ENCODE assay signal across 20 mouse cellular contexts in genomic region chr4:117624660-117625059, GRCm38 (mm10). TPM values are rescaled to one million over a fixed set of nuclear protein-coding genes. Genes with fewer than 3 reads are reported as not detected.
DNase-seq lines count a peak whose midpoint lies in the region; ATAC-seq lines count a peak whose summit lies in the region.
"Had no signal": no experiment of that assay in that cellular context is flagged by ENCODE, and none has a peak within 500 bp of the region (broad histone marks: within the 10 kb centered on the region; RNA-seq: fewer than 3 reads in every experiment).

No protein-coding gene starts in this region.

- no peak for DNase-seq in hindbrain, embryonic 10.5 days (ENCODE audit: low spot score)
- DNase-seq in thymus, postnatal 14 days = peak; percentile 16
- DNase-seq in thymus, postnatal 36 days = no peak
- DNase-seq in naive thymus-derived CD4-positive, alpha-beta T cell, adult 2 months (ENCODE audit: low read depth) = peak; percentile 31
- no peak for DNase-seq in gastrocnemius, postnatal 14 days
- DNase-seq: adrenal gland, adult 8-10 months; B cell, adult 2 months; cerebellum, adult 9-11 months; heart, adult 18-20 months; lung, adult 18-20 months; retina, postnatal 1 day had no signal

- no peak overlapping the region for H3K4me3 ChIP-seq in hindbrain, embryonic 13.5 days
- H3K4me3 ChIP-seq in hindbrain, embryonic 10.5 days = no peak overlapping the region
- no peak overlapping the region for H3K4me3 ChIP-seq in kidney, embryonic 15.5 days (replicated peaks)
- H3K4me3 ChIP-seq in midbrain, embryonic 13.5 days (replicated peaks) = no peak overlapping the region
- H3K4me3 ChIP-seq: forebrain, embryonic 15.5 days; heart, embryonic 15.5 days; layer of hippocampus, adult 2 months; limb, embryonic 15.5 days had no signal

- intact Hi-C loops in gastrocnemius, postnatal 14 days (cut with DNase I; ENCODE audit: low total_unique reads) = loop anchor here (10.0 kb wide), 1 partner anchor 50 kb away; no protein-coding TSS in a partner anchor

- H3K36me3 ChIP-seq in hindbrain, embryonic 13.5 days = peaks cover 15% of the 10 kb centered on the region
- peaks cover 47% of the 10 kb centered on the region for H3K36me3 ChIP-seq in hindbrain, embryonic 10.5 days
- peaks cover 34% of the 10 kb centered on the region for H3K36me3 ChIP-seq in kidney, embryonic 15.5 days
- peaks cover 28% of the 10 kb centered on the region for H3K36me3 ChIP-seq in midbrain, embryonic 13.5 days

- H3K9me3 ChIP-seq in hindbrain, embryonic 13.5 days = no peaks in the 10 kb centered on the region
- no peaks in the 10 kb centered on the region for H3K9me3 ChIP-seq in hindbrain, embryonic 10.5 days
- H3K9me3 ChIP-seq in kidney, embryonic 15.5 days (replicated peaks) = no peaks in the 10 kb centered on the region
- H3K9me3 ChIP-seq in midbrain, embryonic 13.5 days = no peaks in the 10 kb centered on the region
- H3K9me3 ChIP-seq: forebrain, embryonic 15.5 days; G1E; heart, embryonic 15.5 days; limb, embryonic 15.5 days had no signal

- 81% methylated on average over 5 of the region's 5 CpGs for WGBS in hindbrain, embryonic 13.5 days
- 93% methylated on average over 5 of the region's 5 CpGs for WGBS in hindbrain, embryonic 10.5 days
- WGBS in kidney, embryonic 15.5 days = 56% methylated on average over 5 of the region's 5 CpGs
- 89% methylated on average over 5 of the region's 5 CpGs for WGBS in midbrain, embryonic 13.5 days

- no peak overlapping the region for H3K9ac ChIP-seq in hindbrain, embryonic 13.5 days
- no peak overlapping the region for H3K9ac ChIP-seq in kidney, embryonic 15.5 days
- no peak overlapping the region for H3K9ac ChIP-seq in midbrain, embryonic 13.5 days (replicated peaks)
- H3K9ac ChIP-seq: forebrain, embryonic 15.5 days; heart, embryonic 15.5 days; limb, embryonic 15.5 days had no signal

- H3K27me3 ChIP-seq in hindbrain, embryonic 13.5 days = no peaks in the 10 kb centered on the region
- H3K27me3 ChIP-seq in hindbrain, embryonic 10.5 days (ENCODE audit: insufficient read depth, poor library complexity, severe bottlenecking) = no peaks in the 10 kb centered on the region
- no peaks in the 10 kb centered on the region for H3K27me3 ChIP-seq in kidney, embryonic 15.5 days
- no peaks in the 10 kb centered on the region for H3K27me3 ChIP-seq in midbrain, embryonic 13.5 days
- H3K27me3 ChIP-seq: forebrain, embryonic 15.5 days; heart, embryonic 15.5 days; limb, embryonic 15.5 days had no signal

- 0 out of 2 replicates have a peak overlapping the region, but pooled peaks have one; percentile 68 for H3K27ac ChIP-seq in hindbrain, embryonic 13.5 days
- H3K27ac ChIP-seq in hindbrain, embryonic 10.5 days = no peak overlapping the region
- H3K27ac ChIP-seq in kidney, embryonic 15.5 days = peak overlapping the region; percentile 60; the same call in 1 of the 2 replicates
- no peak overlapping the region for H3K27ac ChIP-seq in midbrain, embryonic 13.5 days
- H3K27ac ChIP-seq: forebrain, embryonic 15.5 days; heart, embryonic 15.5 days; layer of hippocampus, adult 2 months; limb, embryonic 15.5 days; macrophage had no signal

- H3K4me2 ChIP-seq in hindbrain, embryonic 13.5 days = no peak overlapping the region
- H3K4me2 ChIP-seq in kidney, embryonic 15.5 days = no peak overlapping the region
- no peak overlapping the region for H3K4me2 ChIP-seq in midbrain, embryonic 13.5 days (replicated peaks)
- H3K4me2 ChIP-seq: forebrain, embryonic 15.5 days; heart, embryonic 15.5 days; limb, embryonic 15.5 days had no signal

- H3K4me1 ChIP-seq in hindbrain, embryonic 13.5 days (replicated peaks) = peaks cover 19% of the 10 kb centered on the region
- H3K4me1 ChIP-seq in hindbrain, embryonic 10.5 days (replicated peaks) = peaks cover 12% of the 10 kb centered on the region; the same call in 1 of the 2 replicates
- peaks cover 21% of the 10 kb centered on the region for H3K4me1 ChIP-seq in kidney, embryonic 15.5 days
- H3K4me1 ChIP-seq in midbrain, embryonic 13.5 days (replicated peaks) = peaks cover 17% of the 10 kb centered on the region
- H3K4me1 ChIP-seq: forebrain, embryonic 15.5 days had no signal

- ATAC-seq in hindbrain, embryonic 13.5 days (ENCODE audit: low FRiP score) = no peak
- peak; percentile 59; the same call in 1 of the 2 replicates for ATAC-seq in kidney, embryonic 15.5 days (replicated peaks; ENCODE audit: low FRiP score)
- ATAC-seq in midbrain, embryonic 13.5 days = no peak
- ATAC-seq: forebrain, embryonic 15.5 days had no signal

RNA-seq across cellular contexts. Expression of gene Dmap1, which starts 57.4 kb away (rescaled TPM):
- polyA plus RNA-seq in hindbrain, embryonic 13.5 days (2015; fragmentation: Nextera tagmentation; extraction: Ambion mirVana) = 74.9 and 76.6 TPM in 2 replicates
- polyA plus RNA-seq in hindbrain, embryonic 10.5 days (2016; fragmentation: Nextera tagmentation; extraction: Ambion mirVana) = 69.2 and 72.5 TPM in 2 replicates
- 55.4 and 64.1 TPM in 2 replicates for polyA plus RNA-seq in kidney, embryonic 15.5 days (2015; fragmentation: Nextera tagmentation; extraction: Ambion mirVana)
- total RNA-seq in gastrocnemius, postnatal 14 days (2021) = 10 to 100 TPM; 17.9 to 18.1 TPM
- 77.8 and 78.2 TPM in 2 replicates for polyA plus RNA-seq in midbrain, embryonic 13.5 days (2015; fragmentation: Nextera tagmentation; extraction: Ambion mirVana)

Comparison
In these comparisons a context has a peak if more than half of its experiments do, and no peak if none do; other contexts are left out.
1. H3K27ac ChIP-seq: peak in hindbrain, embryonic 13.5 days (single experiment) and kidney, embryonic 15.5 days (single experiment); none in hindbrain, embryonic 10.5 days (single experiment) and midbrain, embryonic 13.5 days (single experiment).
2. DNase-seq: peak in thymus, postnatal 14 days (single experiment) and naive thymus-derived CD4-positive, alpha-beta T cell, adult 2 months (single experiment); none in hindbrain, embryonic 10.5 days (single experiment), thymus, postnatal 36 days (0 of 2) and gastrocnemius, postnatal 14 days (single experiment).